Mouse (Mus musculus) kidney, adult 2 months (tissue): ENCODE results near the gene Cfap161. TPM values are rescaled to one million over a fixed set of nuclear protein-coding genes. Genes with fewer than 3 reads are reported as not detected.

Experiments used
- DNase-seq: peaks from one replicate; pipeline ENCODE4 v3.0.0; 2021
- H3K27ac ChIP-seq: fragments of 200-500 bp; 2 replicates; pipeline ENCODE4 v1.5.1; 2012; ENCODE audit warnings: low read depth, low read length, control low read depth, inconsistent platforms; ENCODE audit not compliant: insufficient read depth
- H3K27me3 ChIP-seq: fragments of 200-500 bp; replicated peaks from 2 replicates; pipeline ENCODE4 v1.6.1; 2012; ENCODE audit warnings: mild to moderate bottlenecking, moderate library complexity, low read length, inconsistent platforms; ENCODE audit not compliant: control insufficient read depth, insufficient read depth
- H3K36me3 ChIP-seq: fragments of 200-500 bp; 2 replicates; pipeline ENCODE4 v1.6.1; 2012; ENCODE audit warnings: mild to moderate bottlenecking, moderate library complexity, low read length, inconsistent platforms; ENCODE audit not compliant: control insufficient read depth, insufficient read depth
- H3K4me1 ChIP-seq: fragments of 200-500 bp; 2 replicates; pipeline ENCODE4 v1.6.1; 2011; ENCODE audit warnings: low read length; ENCODE audit not compliant: control insufficient read depth, insufficient read depth
- H3K4me3 ChIP-seq: fragments of 200-500 bp; 2 replicates; pipeline ENCODE4 v1.5.1; 2011; ENCODE audit warnings: mild to moderate bottlenecking, low read depth, low read length, control low read depth; ENCODE audit not compliant: insufficient read depth
- CTCF ChIP-seq: fragments of 200-500 bp; conservative IDR thresholded peaks from 2 replicates; pipeline ENCODE4 v1.5.1; 2011; ENCODE audit warnings: low read depth, mild to moderate bottlenecking, control low read depth, low read length, moderate library complexity, mixed read lengths; ENCODE audit not compliant: insufficient read depth, insufficient read length
- POLR2A ChIP-seq: fragments of 200-500 bp; IDR thresholded peaks from one replicate; pipeline ENCODE4 v1.6.1; 2011; ENCODE audit warnings: low read depth, low read length, control low read depth
- WGBS: fragments of 180-500 bp; shearing (Covaris S2); methylation state at CpG from one replicate; pipeline ENCODE4 v1.1.7; 2018; 5-methylcytosine and 5-hydroxymethylcytosine counted together
- polyA plus RNA-seq: library from polyadenylated mRNA; depleted of rRNA; stranded (reverse); fragments of >200 nt; gene quantifications from 2 replicates; pipeline ENCODE4 v1.2.3, GENCODE M21; 2012

Gene Cfap161
- polyA plus RNA-seq, 1 experiment = not detected

GRCm38 (mm10) chr7:83802007-83802406 lies 7.3 kb upstream of the Cfap161 start:
- no peak for DNase-seq
- no peaks in the 10 kb centered on the region for H3K36me3 ChIP-seq
- no peak overlapping the region for H3K4me3 ChIP-seq
- WGBS = 80% methylated on average over 2 of the region's 2 CpGs
- H3K27ac ChIP-seq = no peak overlapping the region
- no peaks in the 10 kb centered on the region for H3K27me3 ChIP-seq
- H3K4me1 ChIP-seq = no peaks in the 10 kb centered on the region
- TF ChIP-seq POLR2A = no peak

GRCm38 (mm10) chr7:83801483-83801875 lies 6.8 kb upstream of the Cfap161 start:
- WGBS = 96% methylated on average over 6 of the region's 6 CpGs
- DNase-seq = no peak
- H3K4me1 ChIP-seq = no peaks in the 10 kb centered on the region
- H3K27ac ChIP-seq = no peak overlapping the region
- no peaks in the 10 kb centered on the region for H3K36me3 ChIP-seq
- H3K27me3 ChIP-seq = no peaks in the 10 kb centered on the region
- H3K4me3 ChIP-seq = no peak overlapping the region
- TF ChIP-seq CTCF (no peak), POLR2A (no peak)

- no peak for DNase-seq
- TF ChIP-seq POLR2A (no peak), CTCF (no peak)
- Histone ChIP-seq H3K4me3 (no peak overlapping the region), H3K36me3 (no peaks in the 10 kb centered on the region), H3K27me3 (no peaks in the 10 kb centered on the region), H3K27ac (no peak overlapping the region), H3K4me1 (no peaks in the 10 kb centered on the region)
- 72% methylated on average over 8 of the region's 8 CpGs for WGBS
These were observed 6.1 kb upstream of the Cfap161 start for GRCm38 (mm10) chr7:83800561-83801482.

- Histone ChIP-seq H3K36me3 (no peaks in the 10 kb centered on the region), H3K4me1 (no peaks in the 10 kb centered on the region), H3K27me3 (no peaks in the 10 kb centered on the region), H3K27ac (no peak overlapping the region), H3K4me3 (no peak overlapping the region)
- no peak for DNase-seq
- TF ChIP-seq CTCF (no peak), POLR2A (no peak)
- 95% methylated on average over 2 of the region's 2 CpGs for whole genome bisulfite sequencing
These were observed 5.4 kb upstream of the Cfap161 start for GRCm38 (mm10) chr7:83800071-83800470.

GRCm38 (mm10) chr7:83798004-83798403 lies 3.3 kb upstream of the Cfap161 start:
- DNase-seq = no peak
- no peaks in the 10 kb centered on the region for H3K4me1 ChIP-seq
- no peak for TF ChIP-seq POLR2A
- no peak for TF ChIP-seq CTCF
- no peaks in the 10 kb centered on the region for H3K27me3 ChIP-seq
- no peak overlapping the region for H3K27ac ChIP-seq
- H3K36me3 ChIP-seq = no peaks in the 10 kb centered on the region
- no peak overlapping the region for H3K4me3 ChIP-seq

- 84% methylated on average over 5 of the region's 5 CpGs for whole genome bisulfite sequencing
- no peak for TF ChIP-seq CTCF
- TF ChIP-seq POLR2A = no peak
- Histone ChIP-seq H3K36me3 (no peaks in the 10 kb centered on the region), H3K4me1 (no peaks in the 10 kb centered on the region), H3K4me3 (no peak overlapping the region), H3K27me3 (no peaks in the 10 kb centered on the region), H3K27ac (no peak overlapping the region)
- no peak for DNase-seq
These were observed 1.5 kb upstream of the Cfap161 start for GRCm38 (mm10) chr7:83796177-83796576.

GRCm38 (mm10) chr7:83794006-83794683 lies 535 bp downstream of the Cfap161 start:
- H3K4me1 ChIP-seq = no peaks in the 10 kb centered on the region
- DNase-seq = no peak
- H3K36me3 ChIP-seq = no peaks in the 10 kb centered on the region
- H3K27ac ChIP-seq = no peak overlapping the region
- H3K27me3 ChIP-seq = no peaks in the 10 kb centered on the region
- TF ChIP-seq POLR2A (no peak), CTCF (no peak)
- 39% methylated on average over 11 of the region's 11 CpGs for WGBS
- H3K4me3 ChIP-seq = no peak overlapping the region

GRCm38 (mm10) chr7:83780881-83781280 lies 13.8 kb downstream of the Cfap161 start:
- no peak for DNase-seq
- Histone ChIP-seq H3K4me3 (no peak overlapping the region), H3K27me3 (no peaks in the 10 kb centered on the region; the same call in 1 of the 2 replicates), H3K27ac (no peak overlapping the region), H3K36me3 (no peaks in the 10 kb centered on the region), H3K4me1 (no peaks in the 10 kb centered on the region)
- no peak for TF ChIP-seq CTCF
- no peak for TF ChIP-seq POLR2A
- WGBS = 72% methylated on average over 4 of the region's 4 CpGs
